Mouse (Mus musculus): Measurements from ENCODE around the gene Col5a1.

Col5a1 gene

DNA sequence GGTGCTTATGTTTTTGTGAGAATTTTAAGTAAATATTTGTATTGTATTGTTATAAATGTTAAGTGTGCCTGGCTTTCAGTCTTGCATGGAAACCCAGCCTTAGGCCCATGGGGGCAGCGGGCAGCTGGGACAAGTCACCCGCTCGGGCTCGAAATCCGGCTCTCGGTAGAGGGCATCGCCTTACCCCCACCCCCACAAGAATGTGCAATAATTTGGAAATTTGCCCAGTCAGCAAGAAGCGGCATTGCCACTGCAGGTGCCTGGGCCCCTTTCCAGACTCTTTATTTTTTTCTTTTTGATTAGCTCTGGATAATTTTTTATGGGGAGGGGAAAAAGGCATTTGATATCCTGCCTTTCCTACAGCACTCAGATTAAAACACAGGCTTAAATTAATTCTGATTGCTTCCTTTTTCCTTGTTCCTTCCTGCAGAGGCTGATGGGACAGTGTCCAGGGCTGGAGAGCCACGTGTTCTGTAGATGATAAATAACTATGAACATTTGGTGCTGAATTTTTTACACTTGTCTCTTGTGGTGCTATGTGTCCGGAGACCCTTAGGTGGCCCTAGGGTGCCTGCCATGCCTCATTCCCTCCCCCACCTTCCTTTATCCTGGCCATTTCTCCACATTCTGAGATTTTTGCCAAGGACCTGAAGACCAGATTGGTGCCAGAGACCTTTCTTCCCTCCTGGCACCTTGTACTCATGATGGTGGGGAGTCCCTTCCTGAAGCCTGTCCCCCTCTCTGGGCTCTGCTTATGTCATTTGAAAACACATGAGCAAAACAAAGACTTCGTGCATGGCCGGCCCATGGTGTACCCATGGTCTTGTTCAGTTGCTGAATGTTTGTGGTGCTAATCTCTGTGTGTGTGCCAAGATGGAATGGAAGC is 151.5 kb downstream of the Col5a1 start:
- DNase-seq (ENCODE audit: low spot score): no peak

DNA sequence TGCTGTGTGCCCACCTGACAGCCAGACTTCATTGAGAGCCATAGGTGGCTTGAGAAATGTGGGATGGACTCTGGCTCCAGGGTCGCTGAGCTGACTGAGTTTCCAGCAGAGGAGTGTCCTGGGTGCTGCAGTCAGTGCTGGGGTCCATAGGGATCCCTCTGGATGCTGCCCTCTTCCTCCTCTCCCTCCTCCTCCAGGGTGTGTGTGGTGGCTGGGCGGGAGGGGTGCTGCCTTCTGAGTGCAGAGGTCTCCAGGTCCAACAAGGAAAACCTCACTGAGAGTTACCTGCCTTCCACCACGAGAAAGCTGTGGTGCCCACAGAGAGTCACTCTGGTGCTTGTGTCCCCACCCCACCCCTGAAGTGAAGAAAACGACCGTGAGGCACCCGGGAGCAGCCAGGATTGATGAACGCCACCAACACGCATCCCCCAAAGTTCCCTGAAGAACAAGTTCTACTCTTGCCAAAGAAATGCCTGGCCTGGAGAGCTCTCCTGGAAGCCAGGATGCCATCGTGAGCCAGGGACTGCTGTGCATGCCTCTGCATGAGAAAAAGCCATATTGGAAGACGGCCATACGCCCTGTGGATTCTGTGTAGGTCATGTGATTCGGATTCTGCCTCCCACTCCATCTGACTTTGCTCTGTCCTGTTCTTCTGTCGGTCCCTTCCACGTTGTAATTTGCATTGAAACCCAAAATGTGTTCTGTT is 152.3 kb downstream of the Col5a1 start:
- DNase-seq (ENCODE audit: low spot score): no peak

DNA sequence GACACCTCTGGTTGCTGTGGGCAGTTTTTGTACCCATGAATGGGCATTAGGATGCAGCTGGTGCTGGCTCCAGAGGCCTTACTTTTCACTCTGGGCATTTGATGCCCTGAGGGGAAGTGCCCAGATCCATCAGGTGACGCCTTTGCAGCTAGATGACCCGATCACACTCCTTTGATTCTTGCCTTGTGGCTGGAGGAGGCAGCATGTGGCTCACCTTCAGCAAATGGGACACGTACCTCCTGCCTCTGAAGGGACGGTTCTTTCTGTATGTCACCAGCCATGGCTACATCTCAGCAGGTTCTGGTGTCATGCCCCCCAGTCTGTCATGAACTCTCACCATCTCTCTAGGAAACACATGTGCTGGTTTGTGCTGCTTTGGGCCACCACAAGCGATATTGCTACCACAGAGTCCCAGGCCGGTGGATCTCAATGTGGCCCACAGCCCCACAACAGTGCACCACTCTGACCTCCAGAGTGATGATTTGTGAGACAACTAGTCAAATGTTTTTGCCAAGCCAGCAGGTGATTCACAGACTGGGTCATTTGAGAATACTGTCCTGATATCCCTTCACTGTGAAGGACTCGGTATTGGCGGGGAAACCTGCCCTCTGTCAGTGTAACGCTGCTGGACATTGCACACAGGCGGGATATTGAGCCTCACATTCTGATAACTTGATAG is 153.6 kb downstream of the Col5a1 start:
- no peak for DNase-seq (ENCODE audit: low spot score)

DNA sequence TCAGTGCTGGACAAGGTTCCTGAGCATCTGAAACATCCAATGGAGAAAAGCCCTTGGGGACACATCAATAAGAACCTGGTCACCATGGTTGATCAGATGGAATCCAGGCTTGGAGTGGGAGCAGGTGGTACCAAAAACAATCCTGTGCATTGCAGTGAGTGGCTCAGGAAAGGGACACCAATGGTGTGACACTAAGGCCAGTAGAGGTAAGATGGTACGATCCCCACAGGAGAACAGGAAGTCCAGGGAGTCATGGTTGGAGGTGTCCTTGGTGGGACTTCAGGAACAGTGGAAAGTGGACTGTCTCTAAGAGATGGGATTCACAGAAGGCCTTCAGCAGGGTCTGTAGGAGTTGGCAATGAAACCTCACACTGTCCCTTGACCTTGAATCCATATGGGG is 154.2 kb downstream of the Col5a1 start:
- DNase-seq (ENCODE audit: low spot score): no peak

DNA sequence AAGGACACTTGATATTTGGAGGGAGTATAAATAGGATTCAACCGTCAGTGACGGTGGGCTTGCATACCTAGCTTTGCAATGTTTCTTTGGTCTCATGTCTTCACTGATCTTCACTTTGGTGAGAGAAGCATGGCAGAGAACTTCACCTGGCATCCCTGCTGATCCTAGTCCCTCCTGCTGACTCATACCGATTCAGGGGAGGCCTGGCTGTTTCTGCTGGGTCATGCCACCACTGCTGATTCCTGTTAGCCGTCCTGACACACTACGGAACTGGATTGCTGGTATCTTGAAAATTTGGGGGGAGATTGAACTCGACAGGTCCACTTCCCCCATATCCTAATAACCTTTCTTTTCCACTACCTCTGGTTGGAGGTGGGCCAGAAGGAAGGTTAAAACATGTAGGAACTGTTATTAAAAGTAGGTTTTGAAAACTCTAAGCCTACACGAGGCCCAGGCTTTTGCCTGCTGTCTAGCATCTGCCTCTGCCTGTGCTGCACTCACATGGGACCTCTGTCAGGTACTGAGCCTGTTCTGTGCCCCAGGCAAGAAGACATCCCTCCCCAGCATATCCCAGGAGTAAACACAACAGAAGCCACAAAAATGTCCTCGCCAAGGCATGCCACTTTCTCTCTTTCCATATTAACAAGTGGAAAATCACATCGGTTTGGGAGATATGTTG is 158.8 kb downstream of the Col5a1 start:
- no peak for DNase-seq (ENCODE audit: low spot score)

DNA sequence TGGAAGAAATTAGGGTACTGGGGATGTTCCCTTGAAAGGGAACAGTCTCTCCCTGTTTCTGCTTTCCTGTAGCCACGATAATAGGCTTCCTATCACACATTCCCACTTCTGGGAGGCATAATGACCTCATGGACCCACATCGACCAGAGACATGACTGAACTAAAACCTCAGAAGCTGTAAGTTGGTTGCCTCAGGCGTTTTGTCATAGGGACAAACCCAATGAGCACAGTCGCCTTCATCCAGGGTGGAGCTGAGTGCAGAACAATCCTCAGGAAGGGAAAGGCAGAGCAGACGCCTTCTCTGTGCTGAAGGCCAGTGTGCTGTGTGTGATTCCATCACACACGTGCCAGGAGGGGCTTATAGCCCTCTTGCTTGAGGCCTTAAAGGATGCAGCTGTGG is 160.1 kb downstream of the Col5a1 start:
- DNase-seq (ENCODE audit: low spot score): no peak

DNA sequence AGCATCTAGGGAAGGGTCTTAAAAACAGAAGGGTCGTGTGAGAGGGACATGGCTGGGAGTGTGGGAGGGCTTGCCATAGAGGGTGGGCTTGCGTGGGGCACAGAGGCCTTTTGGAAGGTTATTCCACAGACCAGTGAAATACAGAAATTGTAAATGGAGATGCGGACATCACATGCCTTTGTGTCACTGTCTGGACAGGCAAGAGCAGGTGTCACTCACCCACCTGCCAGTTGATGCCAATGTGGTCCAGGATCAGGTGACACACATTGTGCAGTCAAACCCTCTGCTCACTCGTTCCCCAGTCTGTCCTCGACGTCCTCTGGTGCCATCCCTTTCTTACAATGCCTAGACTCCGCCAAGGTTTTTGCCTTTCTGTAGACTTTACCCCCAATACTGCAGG is 160.9 kb downstream of the Col5a1 start:
- DNase-seq (ENCODE audit: low spot score): no peak

DNA sequence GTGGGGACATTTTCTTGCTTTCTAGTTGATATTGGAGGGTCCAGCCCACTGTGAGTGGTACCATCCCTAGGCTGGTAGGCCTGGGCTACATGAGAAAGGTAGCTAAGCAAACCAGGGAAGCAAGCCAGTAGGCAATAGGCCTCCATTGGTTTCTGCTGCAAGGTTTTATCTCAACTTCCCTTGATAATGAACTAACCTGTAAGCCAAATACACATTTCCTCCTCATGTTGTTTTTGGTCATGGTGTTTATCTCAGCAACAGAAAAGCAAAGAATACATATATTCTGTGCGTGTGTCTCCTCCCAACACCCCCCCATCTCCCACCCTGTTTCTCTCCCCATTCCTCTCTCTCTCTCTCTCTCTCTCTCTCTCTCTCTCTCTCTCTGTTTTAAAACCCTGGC is 173.7 kb downstream of the Col5a1 start:
- no peak for DNase-seq (ENCODE audit: low spot score)

DNA sequence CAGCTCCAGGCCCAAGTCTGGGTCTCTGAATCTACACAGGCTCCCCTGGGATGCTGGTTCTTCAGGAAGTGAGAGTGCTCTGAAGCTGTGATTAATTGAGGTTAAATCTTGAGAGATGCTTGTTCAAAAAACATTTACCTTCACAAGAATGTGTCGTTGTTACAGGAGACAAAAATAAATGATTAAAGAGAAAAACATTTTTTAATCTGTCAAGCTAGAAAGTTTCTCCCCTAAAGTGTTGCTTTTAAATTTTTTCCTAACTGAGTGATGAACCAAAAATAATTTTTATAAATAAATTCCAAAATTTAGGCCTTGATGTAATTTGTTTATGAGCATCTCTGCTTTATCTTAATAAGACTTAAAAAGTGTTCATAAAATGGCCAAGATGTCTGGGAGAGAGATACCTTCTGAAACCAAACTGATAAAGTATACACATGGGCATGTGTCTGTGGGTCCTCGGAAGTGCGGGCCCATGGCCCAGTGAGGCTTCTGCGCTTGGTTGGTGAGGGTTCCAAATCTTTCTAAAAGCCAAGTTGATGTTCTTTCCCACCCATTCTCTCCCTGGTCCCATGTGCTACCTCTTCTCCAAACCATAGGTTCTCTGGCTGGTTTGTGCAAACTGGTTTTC is 177.6 kb downstream of the Col5a1 start:
- DNase-seq (ENCODE audit: low spot score): no peak

DNA sequence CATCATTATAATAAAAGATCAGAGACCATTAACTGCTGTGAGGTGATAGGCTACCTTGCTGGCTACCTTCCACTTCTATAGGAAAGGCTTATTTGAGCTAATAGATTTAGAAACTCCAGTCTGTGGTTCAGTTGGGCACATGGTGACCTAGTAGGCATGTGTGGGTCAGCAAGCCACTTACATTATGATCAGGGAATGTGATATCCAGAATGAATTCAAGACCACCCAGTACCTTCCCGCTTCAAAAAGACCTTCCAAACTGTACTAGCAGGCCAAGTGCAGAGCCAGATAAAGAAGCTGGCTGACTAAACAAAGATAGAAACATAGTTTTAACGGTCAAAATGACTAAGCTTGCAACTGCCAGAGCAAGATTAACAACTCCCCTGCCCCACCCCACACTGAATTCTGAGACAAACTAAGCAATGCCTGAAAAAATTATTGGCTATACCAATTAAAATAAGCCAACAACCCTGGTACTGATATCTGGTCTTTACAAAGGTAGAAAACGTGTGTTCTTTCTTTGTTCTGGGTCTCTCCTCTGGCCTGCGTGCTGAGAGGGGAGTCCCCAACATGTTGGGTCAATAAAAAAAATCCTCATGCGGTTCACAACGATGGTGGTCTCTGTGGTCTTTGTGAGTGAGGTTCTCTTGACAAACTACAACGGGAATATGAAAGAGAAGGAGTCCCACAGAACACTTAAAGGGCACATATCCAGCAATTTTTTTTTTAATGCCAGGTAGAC is 178.3 kb downstream of the Col5a1 start:
- peak; percentile 83 for DNase-seq (ENCODE audit: low spot score)

DNA sequence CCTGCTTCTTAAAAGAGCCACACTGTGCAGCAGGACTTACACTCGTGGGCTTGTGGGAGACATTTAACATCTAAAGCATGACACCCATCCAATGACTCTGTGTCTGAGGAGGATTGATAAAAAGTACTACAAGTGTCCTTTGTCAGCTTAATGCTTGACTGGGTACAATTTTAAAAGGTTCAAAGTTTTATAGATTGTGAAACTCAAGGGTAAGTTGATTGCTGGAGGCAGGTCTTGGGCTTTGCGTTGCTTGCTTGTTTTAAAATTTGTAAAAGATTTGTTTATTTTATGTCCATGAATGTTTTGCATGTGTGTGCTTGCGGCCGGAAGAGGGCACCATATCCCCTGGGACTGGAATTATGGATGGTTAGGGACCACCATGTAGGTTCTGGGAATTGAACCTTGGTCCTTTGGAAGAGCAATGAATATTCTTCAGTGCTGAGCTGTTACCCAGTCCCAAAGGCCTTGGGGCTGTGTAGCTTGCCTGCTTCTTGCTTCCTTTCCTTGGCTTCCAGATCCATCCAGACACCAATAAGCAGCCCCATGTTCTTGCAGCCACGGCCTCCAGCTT is 178.9 kb downstream of the Col5a1 start:
- DNase-seq (ENCODE audit: low spot score): peak; percentile 56

DNA sequence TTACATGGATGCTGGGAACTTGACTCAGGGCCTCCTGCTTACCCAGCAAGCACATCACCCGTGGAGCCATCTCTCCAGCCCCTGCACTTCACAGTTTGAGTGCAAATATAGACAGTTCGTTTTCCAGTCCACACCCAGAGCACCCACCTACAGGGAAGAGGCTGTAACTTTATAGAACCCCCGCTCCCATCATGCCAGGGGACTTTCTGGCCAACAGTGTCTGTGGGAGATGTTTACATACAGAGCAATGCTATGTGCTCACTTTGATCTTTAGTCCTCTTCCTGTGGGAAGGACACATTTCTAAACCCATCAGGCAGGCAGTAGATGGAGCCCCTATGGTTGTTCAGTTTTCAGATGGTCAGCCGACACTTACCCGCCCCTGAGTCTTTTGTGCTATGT is 180.5 kb downstream of the Col5a1 start:
- no peak for DNase-seq (ENCODE audit: low spot score)

DNA sequence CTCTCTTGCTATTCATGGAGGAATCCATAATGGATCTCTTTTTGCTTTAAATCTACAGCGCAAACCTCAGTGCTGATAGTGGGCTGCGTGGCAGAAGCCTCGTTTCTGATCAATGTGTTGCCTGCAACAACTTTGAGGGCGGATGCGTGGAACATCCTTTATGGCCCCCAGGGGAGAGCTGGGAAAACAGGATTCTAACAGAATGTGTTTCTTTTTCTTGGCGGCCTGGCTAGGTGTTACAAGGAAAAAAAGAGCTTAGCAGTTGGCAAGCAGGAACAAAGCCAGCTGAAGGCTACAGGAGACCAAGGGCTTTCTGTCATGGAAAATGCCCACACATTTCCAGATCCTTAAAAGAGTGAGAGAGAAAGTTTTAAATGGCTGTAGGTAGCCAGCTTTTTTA is 180.9 kb downstream of the Col5a1 start:
- DNase-seq (ENCODE audit: low spot score): no peak

DNA sequence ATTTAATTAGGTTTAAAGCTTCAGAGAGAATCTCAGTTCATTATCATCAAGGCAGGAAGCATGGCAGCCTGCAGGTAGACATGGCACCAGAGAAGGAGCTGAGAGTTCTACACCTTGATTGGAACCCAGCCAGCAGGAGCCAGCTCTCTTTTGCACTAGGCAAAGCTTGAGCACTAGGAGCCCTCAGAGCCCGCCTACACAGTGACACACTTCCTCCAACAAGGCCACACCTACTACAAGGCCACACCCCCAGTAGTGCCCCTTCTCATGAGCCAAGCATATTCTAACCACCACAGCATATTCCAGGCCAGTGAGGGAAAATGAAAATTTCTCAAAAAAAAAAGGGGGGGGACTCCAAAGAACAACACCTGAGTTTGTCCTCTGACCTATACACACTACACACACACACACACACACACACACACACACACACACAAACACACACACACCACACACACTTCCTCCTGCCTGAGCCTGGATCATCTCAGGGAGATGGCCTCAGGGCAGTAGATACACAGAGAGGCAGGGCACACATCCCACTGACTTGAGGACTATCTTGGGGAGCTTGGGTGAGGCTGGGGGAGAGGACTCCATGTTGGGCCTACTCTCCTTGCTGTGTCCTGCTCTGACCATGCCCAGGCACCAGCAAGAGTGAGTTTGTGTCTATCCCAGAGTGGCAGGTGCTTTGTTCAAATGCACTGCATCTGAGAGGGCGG is 181.8 kb downstream of the Col5a1 start:
- DNase-seq (ENCODE audit: low spot score): no peak

DNA sequence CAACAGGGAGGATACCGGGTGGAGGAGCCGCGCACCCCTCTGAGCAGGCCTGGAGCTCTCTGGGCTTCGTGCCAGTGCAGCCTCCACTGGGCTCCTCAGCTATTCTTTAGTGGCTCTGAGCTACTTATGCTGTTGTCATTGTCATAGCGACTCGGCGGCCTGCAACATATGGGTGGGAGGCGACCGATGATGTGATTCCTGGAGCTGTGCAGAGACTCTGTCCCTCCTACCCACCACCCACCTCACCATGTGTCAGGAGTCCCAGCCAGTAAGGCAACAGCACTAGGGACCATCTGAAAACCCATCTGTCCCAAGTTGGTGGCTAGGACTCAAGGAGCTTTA is 182.3 kb downstream of the Col5a1 start:
- no peak for DNase-seq (ENCODE audit: low spot score)

DNA sequence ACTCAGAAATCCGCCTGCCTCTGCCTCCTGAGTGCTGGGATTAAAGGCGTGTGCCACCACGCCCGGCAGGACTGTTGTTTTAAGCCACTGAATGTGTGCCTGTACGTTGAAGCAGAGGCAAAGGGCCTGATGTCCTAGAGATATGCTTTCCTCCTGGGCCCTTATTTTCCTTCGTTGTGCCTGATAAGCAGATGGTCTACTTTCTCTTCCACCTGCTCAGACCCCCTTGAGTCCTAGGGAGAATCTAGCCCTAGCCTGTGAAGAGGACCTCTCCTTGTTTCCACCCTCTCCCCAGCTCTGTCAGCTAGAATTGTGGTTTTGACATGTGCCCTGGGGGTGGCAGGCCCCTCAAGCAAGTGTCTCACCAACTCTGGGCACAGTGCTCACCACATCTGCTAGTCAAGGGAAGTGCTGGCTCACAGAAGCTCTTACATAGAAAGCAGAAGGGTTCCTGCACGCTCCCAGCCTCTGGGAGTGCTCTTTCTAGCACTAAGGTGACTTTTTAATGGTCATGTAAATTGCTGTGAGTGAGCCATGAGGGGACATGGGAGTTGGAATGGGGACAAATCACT is 189.5 kb downstream of the Col5a1 start:
- DNase-seq (ENCODE audit: low spot score): peak; percentile 33

DNA sequence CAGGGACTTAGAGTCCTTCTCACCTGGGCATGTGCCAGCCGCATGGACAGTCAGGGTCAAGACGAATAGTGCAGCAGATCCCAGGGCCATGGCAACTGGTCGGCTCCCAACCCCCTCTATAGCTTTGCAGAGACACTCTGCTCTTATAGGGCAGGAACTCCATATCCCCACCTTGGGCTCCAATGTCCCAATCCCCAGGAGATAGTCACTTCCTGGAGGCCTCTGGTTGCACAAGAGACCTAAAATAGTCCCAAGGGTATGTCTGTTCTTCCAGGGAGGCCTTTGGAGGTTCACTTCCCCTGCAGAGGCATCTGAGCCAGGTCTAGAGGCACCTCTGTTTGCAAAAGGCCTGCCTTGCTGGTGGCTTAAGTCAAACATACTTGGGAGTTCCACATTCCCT is 198.5 kb downstream of the Col5a1 start, which contains the start of gene Fcnb:
Fcnb (minus strand) TSS at position 118 of the 400 bp plus-strand sequence.
- DNase-seq (ENCODE audit: low spot score): no peak

DNA sequence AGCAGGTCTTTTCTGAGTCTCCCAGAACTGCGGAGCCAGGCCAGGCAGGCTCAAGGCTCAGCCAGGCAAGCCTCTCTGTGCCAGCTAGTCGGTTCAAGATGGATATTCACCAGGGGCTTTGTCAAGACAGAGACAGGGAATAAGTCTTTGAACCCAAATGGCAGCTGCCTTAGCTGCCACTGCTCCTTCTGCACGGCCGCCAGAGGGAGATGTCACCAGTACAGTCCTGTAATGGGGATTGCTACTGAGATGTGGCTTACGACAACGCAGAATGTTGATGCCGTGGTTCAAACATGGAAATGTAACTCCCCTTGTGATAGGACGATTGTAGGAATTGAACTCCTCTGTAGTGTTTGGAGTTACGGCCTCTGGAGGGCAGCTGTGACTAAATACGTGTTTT is 199.9 kb downstream of the Col5a1 start:
- DNase-seq (ENCODE audit: low spot score): no peak

DNA sequence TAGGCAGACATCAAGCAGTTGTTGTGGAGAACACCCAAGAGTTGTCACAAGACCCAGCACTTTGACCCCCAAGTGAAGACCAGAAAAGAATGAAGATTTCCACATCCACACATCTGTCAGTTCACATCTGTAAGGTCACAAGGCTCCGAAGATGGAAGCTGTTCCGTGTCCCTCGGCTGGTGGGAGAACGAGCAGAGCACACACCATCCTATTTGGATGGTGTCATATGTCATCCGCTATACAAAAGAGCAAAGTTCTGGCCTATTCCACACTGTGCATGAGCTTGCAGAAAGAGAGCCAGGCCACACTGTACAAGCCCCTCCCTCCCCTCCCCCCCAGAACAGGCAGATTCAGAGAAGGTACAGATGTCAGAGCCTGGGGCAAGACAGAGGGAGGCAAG is 202.9 kb downstream of the Col5a1 start:
- no peak for DNase-seq (ENCODE audit: low spot score)

Measured in c-Kit-positive CD71-positive TER-119-positive erythroid progenitor cells, embryonic 14.5 days (primary cell).